Mouse (Mus musculus) myocyte (in vitro differentiated cells): ENCODE measurements around the gene Khdrbs2. TPM values are rescaled to one million over a fixed set of nuclear protein-coding genes. Genes with fewer than 3 reads are reported as not detected.

Source experiments
- H3K27me3 ChIP-seq: one replicate; pipeline ENCODE4 v1.6.1; 2011; ENCODE audit not compliant: control insufficient read depth, insufficient read depth, insufficient read length
- H3K36me3 ChIP-seq: one replicate; pipeline ENCODE4 v1.6.1; 2011; ENCODE audit not compliant: control insufficient read depth, insufficient read depth
- H3K4me2 ChIP-seq: one replicate; pipeline ENCODE4 v1.6.1; 2011; ENCODE audit warnings: low read depth, control low read depth
- H3K4me3 ChIP-seq: one replicate; pipeline ENCODE4 v1.5.1; 2011; ENCODE audit warnings: mild to moderate bottlenecking, control low read depth, moderate library complexity
- H3K79me2 ChIP-seq: one replicate; pipeline ENCODE4 v1.6.1; 2011; ENCODE audit not compliant: control insufficient read depth, insufficient read depth
- H3ac ChIP-seq: one replicate; pipeline ENCODE4 v1.6.1; 2011; ENCODE audit not compliant: control insufficient read depth, insufficient read length
- CEBPB ChIP-seq: IDR thresholded peaks from 2 replicates; pipeline ENCODE4 v1.6.1; 2011; ENCODE audit warnings: mild to moderate bottlenecking, moderate library complexity; ENCODE audit not compliant: poor library complexity, insufficient read depth, severe bottlenecking
- E2F4 ChIP-seq: IDR thresholded peaks from one replicate; pipeline ENCODE4 v1.6.1; 2011; ENCODE audit warnings: mild to moderate bottlenecking, control low read depth, moderate library complexity; ENCODE audit not compliant: insufficient read depth
- MAX ChIP-seq: IDR thresholded peaks from one replicate; pipeline ENCODE4 v1.6.1; 2011; ENCODE audit warnings: low read depth, mild to moderate bottlenecking, control low read depth
- MYOD1 ChIP-seq, 3 experiments: IDR thresholded peaks; one replicate each; pipeline ENCODE4 v1.6.1; 2011; ENCODE audit warnings: control low read depth in 2 of 3, low read depth in 2 of 3, mild to moderate bottlenecking in 2 of 3, moderate library complexity in 1 of 3; ENCODE audit not compliant: insufficient read length in 2 of 3, control insufficient read depth in 1 of 3
- MYOG ChIP-seq, 3 experiments: IDR thresholded peaks; one replicate each; pipeline ENCODE4 v1.6.1; 2011; ENCODE audit warnings: control low read depth in 2 of 3, low read depth in 2 of 3, mild to moderate bottlenecking in 2 of 3; ENCODE audit not compliant: insufficient read length in 2 of 3, control insufficient read depth in 1 of 3, insufficient read depth in 1 of 3
- POLR2A ChIP-seq: IDR thresholded peaks from one replicate; pipeline ENCODE4 v1.6.1; 2011; ENCODE audit warnings: low read depth, mild to moderate bottlenecking, control low read depth, moderate library complexity; ENCODE audit not compliant: insufficient read length
- POLR2AphosphoS2 ChIP-seq: IDR thresholded peaks from one replicate; pipeline ENCODE4 v1.6.1; 2011; ENCODE audit warnings: low read depth, control low read depth; ENCODE audit not compliant: insufficient read length
- REST ChIP-seq: IDR thresholded peaks from one replicate; pipeline ENCODE4 v1.6.1; 2011; ENCODE audit warnings: mild to moderate bottlenecking, control low read depth, moderate library complexity; ENCODE audit not compliant: insufficient read depth, insufficient read length
- SRF ChIP-seq: IDR thresholded peaks from one replicate; pipeline ENCODE4 v1.6.1; 2011; ENCODE audit warnings: low read depth; ENCODE audit not compliant: control insufficient read depth, insufficient read length
- TCF12 ChIP-seq: IDR thresholded peaks from one replicate; pipeline ENCODE4 v1.6.1; 2011; ENCODE audit warnings: mild to moderate bottlenecking, control low read depth; ENCODE audit not compliant: poor library complexity, insufficient read depth, severe bottlenecking
- TCF3 ChIP-seq: IDR thresholded peaks from one replicate; pipeline ENCODE4 v1.6.1; 2011; ENCODE audit warnings: low read depth, control low read depth; ENCODE audit not compliant: insufficient read length
- USF1 ChIP-seq: IDR thresholded peaks from one replicate; pipeline ENCODE4 v1.6.1; 2011; ENCODE audit warnings: low read depth, mild to moderate bottlenecking, control low read depth, moderate library complexity
- polyA plus RNA-seq: library from polyadenylated mRNA; unstranded; fragments of >200 nt; fragmentation: generic; extraction: Trizol; gene quantifications from one replicate; pipeline ENCODE4 v1.2.1, GENCODE M21; 2012; ENCODE audit warnings: missing spikeins

Gene Khdrbs2
- polyA plus RNA-seq, 1 experiment: 0.08 TPM

DNA sequence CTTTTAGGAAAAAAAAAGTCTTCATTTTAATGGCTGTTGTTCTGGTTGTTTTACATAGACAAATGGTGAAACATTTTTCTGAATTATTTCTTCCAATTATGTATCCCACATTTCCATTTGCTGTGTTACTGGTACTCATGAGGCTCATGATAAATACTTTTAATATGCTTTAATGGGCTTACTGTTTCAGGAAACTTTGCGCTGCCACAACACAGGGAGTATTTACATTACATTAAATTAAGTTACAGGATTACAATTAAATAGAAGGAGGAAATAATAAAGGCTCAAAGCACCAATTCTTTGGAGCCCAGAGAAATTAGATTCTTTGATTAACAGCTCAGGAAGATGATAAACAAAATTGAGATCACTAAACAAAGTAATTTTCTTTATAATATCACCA is 179.6 kb downstream of the Khdrbs2 start:
- no peak for TF ChIP-seq E2F4
- TF ChIP-seq TCF12: no peak
- TF ChIP-seq MYOD1 (IDR thresholded peaks at IDR 0.05; ENCODE audit: control insufficient read depth in 1 of 3, insufficient read length in 2 of 3, low read depth in 2 of 3): no peak
- no peak for TF ChIP-seq TCF3
- no peak for TF ChIP-seq MYOG (IDR thresholded peaks at IDR 0.05; ENCODE audit: control insufficient read depth in 1 of 3, insufficient read depth in 1 of 3, insufficient read length in 2 of 3, low read depth in 2 of 3)
- no peak for TF ChIP-seq REST
- TF ChIP-seq SRF: no peak
- TF ChIP-seq CEBPB: no peak
- Histone ChIP-seq H3K79me2 (no peaks in the 10 kb centered on the region), H3ac (no peak overlapping the region), H3K27me3 (no peaks in the 10 kb centered on the region), H3K36me3 (no peaks in the 10 kb centered on the region), H3K4me3 (no peak overlapping the region), H3K4me2 (no peak overlapping the region)

DNA sequence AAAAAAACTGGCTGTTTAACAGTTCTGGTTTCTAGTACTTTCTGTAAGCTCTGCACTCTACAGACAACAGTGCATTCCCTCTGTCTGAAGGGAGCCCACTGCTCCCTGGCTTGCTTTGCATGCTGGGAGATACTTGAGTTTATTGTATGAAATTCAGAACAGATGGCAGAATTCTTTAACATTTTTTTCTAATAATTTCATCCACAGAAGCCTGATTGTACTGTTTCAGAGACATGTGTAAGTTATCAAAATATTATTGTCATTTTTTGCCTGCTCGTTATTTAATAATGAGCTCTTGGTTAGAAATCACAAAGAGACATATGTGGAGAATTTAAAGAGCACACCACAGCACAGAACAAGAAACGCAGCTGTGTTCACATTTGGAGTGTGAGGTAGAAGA is 191.0 kb downstream of the Khdrbs2 start:
- Histone ChIP-seq H3K27me3 (no peaks in the 10 kb centered on the region), H3K36me3 (no peaks in the 10 kb centered on the region), H3K4me3 (no peak overlapping the region), H3ac (no peak overlapping the region), H3K79me2 (no peaks in the 10 kb centered on the region), H3K4me2 (no peak overlapping the region)
- TF ChIP-seq SRF: no peak
- TF ChIP-seq CEBPB: no peak
- no peak for TF ChIP-seq USF1
- TF ChIP-seq POLR2AphosphoS2: no peak
- no peak for TF ChIP-seq POLR2A

DNA sequence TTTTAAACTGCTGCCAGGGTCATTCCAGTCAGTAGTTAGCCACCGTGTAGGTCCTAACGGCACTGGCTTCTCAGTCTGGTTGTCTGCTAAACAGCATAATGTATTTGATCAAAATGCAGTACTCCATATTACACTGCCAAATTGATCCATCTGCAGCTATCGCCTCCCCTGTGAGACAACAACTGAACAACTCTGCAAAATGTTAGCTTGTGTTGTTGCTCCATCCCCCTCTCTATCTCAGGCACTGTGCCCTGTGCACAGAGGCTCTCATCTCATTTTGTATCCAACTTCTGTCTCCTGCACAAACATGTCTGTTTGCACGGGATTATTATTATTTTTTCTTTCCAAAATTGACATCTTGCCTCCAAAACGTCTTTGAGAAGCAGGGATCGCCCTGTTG is 225.0 kb downstream of the Khdrbs2 start:
- Histone ChIP-seq H3K79me2 (no peaks in the 10 kb centered on the region), H3K4me2 (no peak overlapping the region), H3ac (no peak overlapping the region), H3K27me3 (no peaks in the 10 kb centered on the region), H3K4me3 (no peak overlapping the region), H3K36me3 (no peaks in the 10 kb centered on the region)
- TF ChIP-seq CEBPB: no peak
- TF ChIP-seq TCF12: no peak
- TF ChIP-seq MYOD1 (IDR thresholded peaks at IDR 0.05; ENCODE audit: control insufficient read depth in 1 of 3, insufficient read length in 2 of 3, low read depth in 2 of 3): no peak
- TF ChIP-seq POLR2A: no peak
- no peak for TF ChIP-seq TCF3
- TF ChIP-seq POLR2AphosphoS2: no peak
- no peak for TF ChIP-seq USF1
- no peak for TF ChIP-seq MYOG (IDR thresholded peaks at IDR 0.05; ENCODE audit: control insufficient read depth in 1 of 3, insufficient read depth in 1 of 3, insufficient read length in 2 of 3, low read depth in 2 of 3)
- no peak for TF ChIP-seq E2F4
- no peak for TF ChIP-seq REST

DNA sequence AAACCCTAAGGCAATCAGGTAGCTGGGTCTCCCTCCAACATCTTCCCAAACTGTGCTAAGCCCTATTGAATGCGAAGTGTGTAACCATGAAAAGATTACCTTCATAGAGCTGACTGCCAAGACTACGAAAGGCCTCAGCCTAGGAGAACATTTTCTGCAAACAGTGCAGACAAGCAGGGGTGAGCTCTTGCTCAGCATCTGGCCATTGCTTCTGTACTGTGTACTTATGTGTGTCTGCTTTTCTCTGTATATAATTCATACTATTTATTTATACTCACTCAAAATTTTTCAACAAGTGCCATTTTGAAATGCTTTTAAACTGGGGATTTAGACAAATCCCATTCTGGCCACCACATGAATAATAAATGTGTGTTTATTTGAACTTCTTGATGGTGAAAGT is 235.1 kb downstream of the Khdrbs2 start:
- no peak for TF ChIP-seq MYOD1 (IDR thresholded peaks at IDR 0.05; ENCODE audit: control insufficient read depth in 1 of 3, insufficient read length in 2 of 3, low read depth in 2 of 3)
- TF ChIP-seq POLR2AphosphoS2: no peak
- TF ChIP-seq SRF: no peak
- TF ChIP-seq MAX: no peak
- no peak for TF ChIP-seq TCF12
- no peak for TF ChIP-seq REST
- no peak for TF ChIP-seq TCF3
- no peak for TF ChIP-seq POLR2A
- no peak overlapping the region for H3ac ChIP-seq

DNA sequence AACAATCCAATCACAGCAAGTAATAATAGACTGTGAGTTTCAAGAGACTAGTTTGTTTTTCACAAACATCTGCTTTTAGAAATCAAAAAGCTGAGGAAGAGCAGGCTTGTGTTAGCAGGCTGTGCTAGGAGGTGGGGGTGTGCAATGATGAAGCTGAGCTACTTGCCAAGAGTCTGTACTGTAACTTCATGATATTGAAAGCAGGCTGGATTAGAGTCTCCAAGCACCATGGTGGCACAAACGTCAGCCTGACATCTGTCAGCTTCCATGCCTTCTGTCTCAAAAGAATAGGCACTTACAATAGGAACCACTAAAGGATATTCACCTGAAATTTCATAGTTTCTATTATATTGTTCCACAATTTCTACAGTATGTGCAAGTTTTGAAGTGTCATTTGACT is 255.9 kb downstream of the Khdrbs2 start:
- no peak overlapping the region for H3ac ChIP-seq
- no peak overlapping the region for H3K4me3 ChIP-seq
- no peaks in the 10 kb centered on the region for H3K36me3 ChIP-seq
- no peak for TF ChIP-seq MYOD1 (IDR thresholded peaks at IDR 0.05; ENCODE audit: control insufficient read depth in 1 of 3, insufficient read length in 2 of 3, low read depth in 2 of 3)
- TF ChIP-seq MAX: no peak
- no peak for TF ChIP-seq SRF
- TF ChIP-seq POLR2AphosphoS2: no peak
- TF ChIP-seq E2F4: no peak
- no peak for TF ChIP-seq REST
- no peak for TF ChIP-seq MYOG (IDR thresholded peaks at IDR 0.05; ENCODE audit: control insufficient read depth in 1 of 3, insufficient read depth in 1 of 3, insufficient read length in 2 of 3, low read depth in 2 of 3)
- no peak for TF ChIP-seq TCF3
- no peak for TF ChIP-seq POLR2A
- no peak for TF ChIP-seq CEBPB
- H3K4me2 ChIP-seq: no peak overlapping the region
- H3K79me2 ChIP-seq: no peaks in the 10 kb centered on the region
- no peaks in the 10 kb centered on the region for H3K27me3 ChIP-seq

More for the DNA sequence above, 235.1 kb downstream of the Khdrbs2 start:
- no peaks in the 10 kb centered on the region for H3K79me2 ChIP-seq
- no peak overlapping the region for H3K4me2 ChIP-seq
- H3K27me3 ChIP-seq: no peaks in the 10 kb centered on the region
- no peaks in the 10 kb centered on the region for H3K36me3 ChIP-seq
- H3K4me3 ChIP-seq: no peak overlapping the region
